In genomic region chr9:13668742-13669141, GRCm38 (mm10) we compare ENCODE assay signal across 18 mouse cellular contexts.
DNase-seq lines count a peak whose midpoint lies in the region; ATAC-seq and TF ChIP-seq lines count a peak whose summit lies in the region.
"Had no signal": no experiment of that assay in that cellular context is flagged by ENCODE, and none has a peak within 500 bp of the region (broad histone marks: within the 10 kb centered on the region; RNA-seq: fewer than 3 reads in every experiment).

No protein-coding gene starts in this region.

- no peak for TF ChIP-seq CTCF in midbrain, postnatal 0 days (IDR thresholded peaks at IDR 0.05)

- H3K27me3 ChIP-seq in heart, embryonic 12.5 days (replicated peaks): no peaks in the 10 kb centered on the region
- no peaks in the 10 kb centered on the region for H3K27me3 ChIP-seq in midbrain, embryonic 11.5 days (ENCODE audit: control insufficient read depth, insufficient read depth, low read length)
- no peaks in the 10 kb centered on the region for H3K27me3 ChIP-seq in midbrain, postnatal 0 days (ENCODE audit: insufficient read depth, low read length)
- H3K27me3 ChIP-seq: forebrain, embryonic 13.5 days; heart, embryonic 15.5 days; hindbrain, embryonic 15.5 days; limb, embryonic 15.5 days; lung, embryonic 15.5 days had no signal

- H3K9ac ChIP-seq in heart, embryonic 12.5 days: no peak overlapping the region
- H3K9ac ChIP-seq in midbrain, embryonic 11.5 days (ENCODE audit: low read length): no peak overlapping the region
- no peak overlapping the region for H3K9ac ChIP-seq in midbrain, postnatal 0 days (replicated peaks; ENCODE audit: low read length, poor library complexity, severe bottlenecking)
- H3K9ac ChIP-seq: forebrain, embryonic 13.5 days; heart, embryonic 15.5 days; hindbrain, embryonic 15.5 days; limb, embryonic 15.5 days; lung, embryonic 15.5 days had no signal

- peak; percentile 92 for DNase-seq in heart, adult 11 months
- DNase-seq in midbrain, embryonic 11.5 days (ENCODE audit: low spot score, missing footprints): peak; percentile 47
- DNase-seq in midbrain, postnatal 0 days (ENCODE audit: low spot score): no peak
- DNase-seq in adipocyte (ENCODE audit: low spot score): peak; percentile 52
- peak; percentile 38 for DNase-seq in skeletal muscle tissue, adult 2 months (ENCODE audit: low read depth, low spot score)
- no peak for DNase-seq in ovary, adult 18-20 months (ENCODE audit: low spot score)
- no peak for DNase-seq in kidney, adult 18-20 months
- DNase-seq: cerebellum, adult 8-10 months; heart, postnatal 4 days; kidney, postnatal 10 days; retina, postnatal 1 day had no signal

- WGBS in heart, embryonic 12.5 days: 76% methylated on average over 2 of the region's 2 CpGs
- WGBS in midbrain, embryonic 11.5 days: 89% methylated on average over 2 of the region's 2 CpGs
- WGBS in midbrain, postnatal 0 days: 75% methylated on average over 2 of the region's 2 CpGs

- peaks cover 39% of the 10 kb centered on the region for H3K4me1 ChIP-seq in heart, embryonic 12.5 days (replicated peaks)
- no peaks in the 10 kb centered on the region for H3K4me1 ChIP-seq in midbrain, embryonic 11.5 days (ENCODE audit: control insufficient read depth, insufficient read depth, low read length)
- no peaks in the 10 kb centered on the region for H3K4me1 ChIP-seq in midbrain, postnatal 0 days (ENCODE audit: insufficient read depth, low read length)
- H3K4me1 ChIP-seq: limb, embryonic 15.5 days had no signal

- no peak overlapping the region for H3K4me2 ChIP-seq in heart, embryonic 12.5 days
- H3K4me2 ChIP-seq in midbrain, embryonic 11.5 days: no peak overlapping the region
- no peak overlapping the region for H3K4me2 ChIP-seq in midbrain, postnatal 0 days (ENCODE audit: low read depth, low read length, poor library complexity, severe bottlenecking)
- H3K4me2 ChIP-seq: forebrain, embryonic 13.5 days; heart, embryonic 15.5 days; hindbrain, embryonic 15.5 days; limb, embryonic 15.5 days; lung, embryonic 15.5 days had no signal

- no peak for ATAC-seq in heart, embryonic 12.5 days (ENCODE audit: insufficient number of reproducible peaks, low FRiP score)
- no peak for ATAC-seq in midbrain, embryonic 11.5 days (ENCODE audit: low FRiP score)
- ATAC-seq in midbrain, postnatal 0 days (ENCODE audit: low FRiP score): no peak
- ATAC-seq: forebrain, embryonic 13.5 days; intestine, postnatal 0 days had no signal

- no peak overlapping the region for H3K4me3 ChIP-seq in heart, embryonic 12.5 days
- no peak overlapping the region for H3K4me3 ChIP-seq in midbrain, embryonic 11.5 days (ENCODE audit: low read depth, low read length)
- H3K4me3 ChIP-seq in midbrain, postnatal 0 days (ENCODE audit: low read depth, low read length): no peak overlapping the region
- H3K4me3 ChIP-seq: forebrain, embryonic 13.5 days; heart, embryonic 15.5 days; hindbrain, embryonic 15.5 days; limb, embryonic 15.5 days; lung, embryonic 15.5 days had no signal

- no peaks in the 10 kb centered on the region for H3K9me3 ChIP-seq in heart, embryonic 12.5 days (replicated peaks)
- H3K9me3 ChIP-seq in midbrain, embryonic 11.5 days (ENCODE audit: control insufficient read depth, low read length): no peaks in the 10 kb centered on the region
- H3K9me3 ChIP-seq in midbrain, postnatal 0 days (ENCODE audit: low read length): no peaks in the 10 kb centered on the region
- H3K9me3 ChIP-seq: forebrain, embryonic 13.5 days; heart, embryonic 15.5 days; hindbrain, embryonic 15.5 days; limb, embryonic 15.5 days; lung, embryonic 15.5 days had no signal

- H3K36me3 ChIP-seq in heart, embryonic 12.5 days: no peaks in the 10 kb centered on the region
- no peaks in the 10 kb centered on the region for H3K36me3 ChIP-seq in midbrain, embryonic 11.5 days (ENCODE audit: control insufficient read depth, insufficient read depth, low read length)
- no peaks in the 10 kb centered on the region for H3K36me3 ChIP-seq in midbrain, postnatal 0 days (ENCODE audit: insufficient read depth, low read length)
- H3K36me3 ChIP-seq: heart, embryonic 15.5 days; hindbrain, embryonic 15.5 days; limb, embryonic 15.5 days; lung, embryonic 15.5 days had no signal

- no peak overlapping the region for H3K27ac ChIP-seq in heart, embryonic 12.5 days (ENCODE audit: poor library complexity, severe bottlenecking)
- no peak overlapping the region for H3K27ac ChIP-seq in midbrain, embryonic 11.5 days (ENCODE audit: low read depth, low read length)
- H3K27ac ChIP-seq in midbrain, postnatal 0 days (ENCODE audit: low read depth, low read length): no peak overlapping the region
- H3K27ac ChIP-seq: forebrain, embryonic 13.5 days; heart, embryonic 15.5 days; hindbrain, embryonic 15.5 days; limb, embryonic 15.5 days; lung, embryonic 15.5 days had no signal

Comparison
In these comparisons a context has a peak if more than half of its experiments do, and no peak if none do; other contexts are left out.
1. DNase-seq: peak in heart, adult 11 months (single experiment), midbrain, embryonic 11.5 days (single experiment), adipocyte (single experiment) and skeletal muscle tissue, adult 2 months (single experiment); none in midbrain, postnatal 0 days (single experiment), ovary, adult 18-20 months (single experiment) and kidney, adult 18-20 months (single experiment).